Mouse (Mus musculus): Measurements from ENCODE around the gene Tbcd.
"Not testable (repeated sequence)": the region's sequence is repeated elsewhere in the genome, so short reads cannot be mapped to it uniquely, and the experiment has no call there.

Tbcd gene

GRCm38 (mm10) chr11:121652547-121653305 lies 201.0 kb downstream of the Tbcd start:
- DNase-seq (ENCODE audit: low spot score in 2 of 2), result peak; percentile 59 to 63

GRCm38 (mm10) chr11:121653631-121654030 lies 201.9 kb downstream of the Tbcd start:
- no peak for DNase-seq (ENCODE audit: low spot score in 2 of 2)

GRCm38 (mm10) chr11:121654406-121654945 lies 202.7 kb downstream of the Tbcd start:
- no peak for DNase-seq (ENCODE audit: low spot score in 2 of 2)

- no peak for DNase-seq (ENCODE audit: low spot score in 2 of 2)
These were observed 203.5 kb downstream of the Tbcd start for GRCm38 (mm10) chr11:121655166-121655806.

GRCm38 (mm10) chr11:121655807-121656511 lies 204.2 kb downstream of the Tbcd start:
- DNase-seq (ENCODE audit: low spot score in 2 of 2), result no peak

GRCm38 (mm10) chr11:121658151-121658550 lies 206.4 kb downstream of the Tbcd start:
- DNase-seq (ENCODE audit: low spot score in 2 of 2), result no peak

GRCm38 (mm10) chr11:121660604-121661003 lies 208.9 kb downstream of the Tbcd start:
- not testable (repeated sequence) for DNase-seq (ENCODE audit: low spot score in 2 of 2)

- no peak for DNase-seq (ENCODE audit: low spot score in 2 of 2)
These were observed 209.4 kb downstream of the Tbcd start for GRCm38 (mm10) chr11:121661116-121661515.

Data from urinary bladder, postnatal 36 days (tissue).